Mouse (Mus musculus): ENCODE results near the gene Dgki.

GRCm38 (mm10) chr6:37142991-37143866 is 156.8 kb downstream of the Dgki start:
- TF ChIP-seq CTCF (IDR thresholded peaks at IDR 0.05; ENCODE audit: low read depth, low read length): no peak
- no peak for TF ChIP-seq POLR2A (IDR thresholded peaks at IDR 0.05; ENCODE audit: borderline replicate concordance, low read depth, low read length)
